Mouse (Mus musculus) testis, postnatal 10 days (tissue): Measurements from ENCODE around the gene Gm28038.

ENCODE experiments used
- DNase-seq: peaks from one replicate; pipeline ENCODE4 v3.0.0; 2021; ENCODE audit warnings: low spot score

Gm28038 gene

DNA sequence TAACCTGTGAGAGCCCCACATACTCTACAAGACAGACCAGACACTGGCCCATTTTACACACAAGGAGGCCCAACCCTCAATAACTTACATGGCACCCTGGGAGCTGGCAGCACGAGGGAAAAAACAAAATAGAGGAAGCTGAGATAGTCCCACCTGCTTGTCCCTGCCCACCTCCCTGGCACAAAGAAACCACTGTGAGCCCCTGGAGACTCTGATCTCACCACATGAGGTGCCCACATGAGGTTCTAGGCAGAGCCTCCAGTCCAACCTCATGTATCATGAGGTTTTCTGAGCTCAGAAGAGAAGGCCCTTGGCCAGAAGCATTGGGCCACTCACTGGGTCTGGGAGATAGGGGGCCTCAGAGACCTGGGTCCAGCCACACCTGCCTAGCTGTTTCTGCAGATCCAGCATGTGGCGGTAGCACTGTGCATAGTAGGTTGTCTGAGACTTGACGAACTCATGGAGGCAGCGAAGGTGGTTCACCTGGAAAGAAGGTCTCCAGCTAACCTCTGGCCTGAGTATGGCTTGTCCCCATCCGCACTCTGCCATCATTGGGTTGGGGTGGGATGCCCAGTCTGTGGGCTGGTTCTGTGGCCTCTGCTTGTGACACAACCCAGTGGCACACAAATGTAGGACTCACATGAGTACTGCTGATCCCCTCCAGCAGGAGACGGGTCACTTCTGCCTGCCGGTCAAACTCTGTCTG, 65.3 kb downstream of the Gm28038 start:
- DNase-seq = no peak

DNA sequence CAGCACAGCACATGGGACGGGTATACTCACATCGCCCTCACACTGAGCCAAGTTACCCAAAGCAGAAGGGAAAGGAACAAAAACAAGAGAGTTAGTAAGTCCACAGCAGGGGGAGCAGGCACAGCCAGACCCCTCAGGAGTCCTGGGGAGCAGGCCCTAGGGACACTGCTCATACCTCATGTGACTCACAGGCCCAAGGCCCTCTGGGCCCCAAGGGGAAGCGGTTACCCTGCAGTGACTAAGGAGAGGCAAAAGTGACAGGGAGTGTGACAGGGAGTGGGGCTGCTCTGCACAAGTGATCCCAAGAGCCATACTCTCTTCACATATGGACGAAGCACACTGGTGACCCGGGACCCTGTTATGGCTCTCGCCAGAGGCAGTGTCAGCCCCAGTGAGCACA, 68.4 kb downstream of the Gm28038 start:
- no peak for DNase-seq
